Mouse (Mus musculus) lung, postnatal 0 days (tissue): ENCODE measurements at regions not wholly inside any gene's neighbourhood (a gene's known extent, or its start where the extent isn't known, plus 50 kb on each side); places are given as distances from the start of the nearest gene placed in this dataset.

Experiments
- CTCF ChIP-seq: IDR thresholded peaks from 2 replicates; pipeline ENCODE4 v1.5.1; 2016; ENCODE audit warnings: antibody characterized with exemption, mild to moderate bottlenecking
- EP300 ChIP-seq: IDR thresholded peaks from 2 replicates; pipeline ENCODE4 v1.6.1; 2016; ENCODE audit warnings: antibody characterized with exemption, mild to moderate bottlenecking, control low read depth

DNA sequence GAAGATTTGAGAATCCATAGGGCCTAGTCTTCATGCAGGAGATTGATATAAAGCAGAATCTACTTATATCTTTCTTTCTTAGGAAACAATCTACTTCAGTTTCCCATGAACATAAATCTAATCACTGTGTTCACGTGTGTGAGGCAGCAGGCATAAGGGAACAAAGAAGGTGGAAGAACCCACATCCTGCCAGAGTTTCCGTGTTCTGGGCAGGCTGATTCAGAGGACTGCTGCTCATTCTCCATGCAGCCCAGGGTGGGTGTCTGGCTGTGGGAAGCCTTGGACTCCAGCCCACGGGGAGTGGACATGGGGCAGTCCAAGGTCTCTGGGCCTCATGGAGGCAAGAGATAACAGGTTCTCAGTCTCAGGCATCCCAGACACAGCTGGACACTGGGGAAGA lies 438.3 kb upstream of the B3galt2 start:
- no peak for TF ChIP-seq CTCF
- no peak for TF ChIP-seq EP300
